Mouse (Mus musculus) layer of hippocampus, adult 11-12 months (tissue): ENCODE results near the gene Esrrg.

Experiments used
- DNase-seq: peaks from one replicate; pipeline ENCODE4 v3.0.0; 2022; ENCODE audit warnings: low spot score

Gene Esrrg

DNA sequence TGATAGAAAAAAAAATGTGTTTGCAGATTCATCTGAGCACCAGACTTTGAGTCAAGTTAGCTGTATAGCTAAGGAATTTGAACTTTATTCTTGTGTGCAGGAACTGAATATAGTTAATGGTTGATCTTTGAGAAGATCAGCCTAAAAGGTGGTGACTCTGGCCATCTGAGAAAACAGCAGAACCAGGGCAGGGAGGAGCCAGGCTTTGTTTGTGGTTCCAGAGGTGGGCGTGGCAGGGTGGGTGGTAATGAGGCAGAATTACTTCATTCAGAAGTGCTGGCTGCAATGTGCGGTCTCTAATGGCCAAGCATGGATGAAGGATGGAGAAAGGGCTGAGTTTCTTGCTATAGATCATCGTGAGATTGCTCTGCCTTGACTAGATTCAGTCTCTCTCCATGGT lies 224.3 kb downstream of the Esrrg start:
- no peak for DNase-seq

GRCm38 (mm10) chr1:187834576-187834975 lies 226.0 kb downstream of the Esrrg start:
- peak; percentile 19 for DNase-seq

GRCm38 (mm10) chr1:187836384-187836783 lies 227.8 kb downstream of the Esrrg start:
- DNase-seq, result no peak

- DNase-seq, result no peak
These were observed 228.3 kb downstream of the Esrrg start for GRCm38 (mm10) chr1:187836876-187837275.

DNA sequence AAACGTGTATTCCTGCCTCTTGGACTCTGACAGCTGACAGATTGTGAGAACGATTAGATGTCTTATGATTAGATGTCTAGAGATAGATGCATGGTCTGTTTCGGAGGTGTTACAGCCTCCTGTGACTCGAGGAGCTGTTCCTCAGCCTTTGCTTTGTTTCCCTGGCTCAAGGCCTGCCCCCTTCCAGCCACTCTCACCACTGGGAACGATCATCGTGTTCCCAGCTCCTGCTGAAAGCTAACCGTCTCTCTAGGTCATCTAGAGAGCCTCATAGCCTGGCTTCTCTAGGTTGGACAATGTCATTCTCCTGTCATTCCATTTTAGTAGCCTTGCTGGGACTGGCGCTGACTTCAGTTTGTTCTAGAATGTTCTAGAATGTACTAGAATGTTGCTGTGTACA lies 233.0 kb downstream of the Esrrg start:
- no peak for DNase-seq

- DNase-seq, result no peak
These were observed 234.1 kb downstream of the Esrrg start for GRCm38 (mm10) chr1:187842702-187843101.

DNA sequence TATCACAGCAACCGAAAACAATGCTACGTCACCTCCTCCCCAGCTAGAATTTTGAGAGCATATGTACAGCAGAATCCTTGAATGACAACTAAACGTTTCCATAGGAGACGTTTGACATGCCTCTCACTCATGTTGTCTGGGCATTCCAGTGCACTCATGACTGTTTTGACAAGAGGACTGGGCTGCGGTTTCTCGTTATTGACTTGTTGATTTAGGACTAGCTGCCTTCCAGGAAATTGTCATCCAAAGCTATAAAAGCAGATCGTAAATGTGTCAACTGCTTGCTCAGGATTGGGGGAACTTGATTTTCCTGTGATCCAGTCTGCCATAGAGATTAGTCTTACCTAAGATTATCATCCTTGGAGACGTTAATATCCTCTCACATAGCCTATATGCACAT lies 245.6 kb downstream of the Esrrg start:
- no peak for DNase-seq

- DNase-seq, result no peak
These were observed 253.7 kb downstream of the Esrrg start for GRCm38 (mm10) chr1:187862339-187862738.

DNA sequence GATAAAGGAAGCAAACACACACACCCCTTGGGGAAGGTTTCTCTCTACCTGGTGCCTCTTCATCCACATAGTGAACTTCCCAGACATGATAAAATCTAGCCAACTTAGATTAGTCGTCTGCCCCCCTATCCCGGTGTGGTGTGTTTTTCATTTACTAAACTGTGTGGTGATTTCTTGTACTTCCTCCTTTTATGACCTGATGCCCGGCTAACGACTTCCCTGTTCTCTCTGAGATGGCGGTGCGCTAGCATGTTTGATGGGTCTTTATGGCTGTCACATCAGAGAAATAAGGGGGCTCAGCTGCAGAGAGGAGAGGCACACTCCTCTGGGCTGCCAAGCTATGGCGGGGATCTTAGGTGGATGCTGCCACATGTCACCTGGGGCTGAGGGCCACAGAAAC lies 259.8 kb downstream of the Esrrg start:
- DNase-seq, result no peak

DNA sequence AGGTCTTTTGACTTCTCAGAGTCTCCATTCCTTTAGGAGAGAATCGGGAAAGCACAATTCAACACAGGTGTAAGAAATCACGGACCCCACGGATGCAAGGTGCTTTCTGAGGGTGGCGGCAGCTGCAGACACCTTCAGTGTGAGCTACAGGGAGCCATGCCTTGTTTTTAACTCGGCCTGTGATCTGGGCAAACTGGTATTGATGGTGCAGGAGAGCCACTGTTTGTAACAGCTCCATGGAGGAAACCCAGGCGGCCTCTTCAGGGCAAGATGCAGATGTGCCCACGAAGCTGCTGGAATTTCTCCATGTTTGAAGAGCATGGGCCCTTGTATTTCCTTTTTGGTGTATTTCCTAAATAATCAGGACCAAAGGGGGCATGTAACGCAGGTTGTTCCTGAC lies 263.6 kb downstream of the Esrrg start:
- no peak for DNase-seq

- DNase-seq, result no peak
These were observed 264.2 kb downstream of the Esrrg start for GRCm38 (mm10) chr1:187872744-187873143.

GRCm38 (mm10) chr1:187873770-187874169 lies 265.2 kb downstream of the Esrrg start:
- DNase-seq, result no peak

GRCm38 (mm10) chr1:187887270-187887669 lies 278.7 kb downstream of the Esrrg start:
- DNase-seq, result no peak

GRCm38 (mm10) chr1:187888142-187888541 lies 279.6 kb downstream of the Esrrg start:
- DNase-seq, result no peak

DNA sequence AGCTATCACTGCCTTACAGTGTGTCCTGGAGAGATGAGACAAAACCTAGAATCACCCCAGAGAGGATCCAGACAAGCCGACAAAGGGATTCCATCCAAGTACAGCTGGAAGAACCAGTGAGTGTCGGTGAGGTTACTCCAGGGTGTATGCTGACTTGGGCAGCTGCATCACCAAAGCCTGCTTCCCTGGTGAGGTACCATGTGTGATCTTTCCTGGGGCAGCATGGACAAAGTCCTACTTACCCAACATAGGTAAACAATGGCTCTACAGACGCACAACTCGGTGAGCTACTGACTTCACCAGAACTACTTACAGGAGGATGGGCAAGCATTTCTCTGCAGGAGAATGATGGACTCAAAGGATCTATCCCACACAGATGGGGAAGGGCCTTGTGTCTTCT lies 280.5 kb downstream of the Esrrg start:
- DNase-seq, result no peak

GRCm38 (mm10) chr1:187891262-187891661 lies 282.7 kb downstream of the Esrrg start:
- DNase-seq, result no peak

DNA sequence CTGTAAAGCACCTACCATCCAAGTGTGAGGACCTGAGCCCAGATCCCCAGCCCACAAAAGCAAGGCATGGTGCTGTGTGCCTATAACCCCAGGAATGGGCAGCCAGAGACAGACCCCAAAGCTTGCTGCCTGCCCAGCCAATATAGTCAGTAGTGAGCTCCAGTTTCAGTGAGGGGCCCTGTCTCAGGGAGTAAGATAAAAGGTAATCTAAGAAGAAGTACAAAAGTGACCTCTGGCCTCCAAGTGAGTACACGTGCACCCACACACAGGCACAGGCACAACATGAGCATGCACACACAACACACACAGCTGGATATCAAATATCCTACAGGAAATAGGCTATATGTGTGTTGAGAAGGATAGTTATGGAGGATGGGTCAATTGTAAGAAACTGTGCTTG lies 286.9 kb downstream of the Esrrg start:
- no peak for DNase-seq

GRCm38 (mm10) chr1:187896291-187896690 lies 287.7 kb downstream of the Esrrg start:
- no peak for DNase-seq

GRCm38 (mm10) chr1:187896910-187897309 lies 288.3 kb downstream of the Esrrg start:
- no peak for DNase-seq

GRCm38 (mm10) chr1:187899541-187899940 lies 290.9 kb downstream of the Esrrg start:
- DNase-seq, result no peak

DNA sequence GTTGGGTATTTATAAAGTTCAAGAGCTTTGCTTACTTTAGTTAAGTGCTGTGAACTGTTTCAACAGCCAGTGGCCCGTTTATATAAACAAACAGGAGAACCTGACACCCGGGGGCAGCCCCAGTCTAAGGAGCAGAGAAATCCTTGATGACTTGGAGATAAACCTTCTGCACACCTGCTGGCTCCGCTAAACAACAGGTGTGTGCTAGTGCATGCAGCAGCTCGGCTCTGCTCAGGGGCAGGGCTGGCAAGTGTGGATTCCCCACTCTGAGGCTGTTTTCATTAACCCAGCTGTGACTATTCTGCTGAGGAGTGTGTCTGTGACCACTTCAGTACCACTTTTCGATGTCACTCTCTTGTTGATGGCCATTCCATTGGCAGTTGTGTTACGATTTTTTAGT lies 292.2 kb downstream of the Esrrg start:
- DNase-seq, result no peak

DNA sequence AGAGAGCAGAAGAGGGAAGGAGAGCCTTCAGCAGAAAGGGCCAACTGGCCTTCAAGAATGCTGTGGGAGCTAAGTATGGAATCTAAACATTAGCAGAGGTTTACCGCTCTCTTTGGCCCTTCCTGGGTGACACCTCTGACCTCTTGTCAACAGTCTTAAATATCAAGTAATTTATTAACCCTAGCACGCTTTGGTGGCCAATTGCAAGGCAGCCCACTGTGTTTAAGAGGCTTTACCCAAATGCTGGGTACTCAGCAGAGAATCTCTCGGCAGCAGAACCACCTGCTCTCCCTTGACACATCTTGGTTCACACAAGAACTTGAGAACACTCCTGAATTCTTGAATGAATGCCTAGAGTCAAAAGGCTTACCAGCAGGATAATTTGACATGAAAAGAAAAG lies 293.6 kb downstream of the Esrrg start:
- no peak for DNase-seq

- peak; percentile 12 for DNase-seq
These were observed 296.1 kb downstream of the Esrrg start for GRCm38 (mm10) chr1:187904731-187905130.

GRCm38 (mm10) chr1:187907407-187907806 lies 298.8 kb downstream of the Esrrg start:
- no peak for DNase-seq

GRCm38 (mm10) chr1:187907871-187908270 lies 299.3 kb downstream of the Esrrg start:
- DNase-seq, result no peak
